Mouse (Mus musculus) embryonic stem cell, embryonic (primary cell): ENCODE measurements around the gene 4930563M21Rik.

Source experiments
- CTCF ChIA-PET, 4 experiments: fragments of 300-600 bp in 2 of 4; fragments of 350-600 bp in 2 of 4; sonication (Branson Sonifier 250); formaldehyde crosslinking; loops; one replicate each; lab custom pipeline; 2022; ENCODE audit warnings: inconsistent platforms in 2 of 4; lab: Charles Lee
- POLR2A ChIA-PET, 4 experiments: fragments of 300-600 bp in 2 of 4; fragments of 350-600 bp in 2 of 4; sonication (Branson Sonifier 250); formaldehyde crosslinking; loops; one replicate each; lab custom pipeline; 2022; ENCODE audit warnings: antibody characterized with exemption in 4 of 4, inconsistent platforms in 1 of 4; lab: Charles Lee

4930563M21Rik gene

DNA sequence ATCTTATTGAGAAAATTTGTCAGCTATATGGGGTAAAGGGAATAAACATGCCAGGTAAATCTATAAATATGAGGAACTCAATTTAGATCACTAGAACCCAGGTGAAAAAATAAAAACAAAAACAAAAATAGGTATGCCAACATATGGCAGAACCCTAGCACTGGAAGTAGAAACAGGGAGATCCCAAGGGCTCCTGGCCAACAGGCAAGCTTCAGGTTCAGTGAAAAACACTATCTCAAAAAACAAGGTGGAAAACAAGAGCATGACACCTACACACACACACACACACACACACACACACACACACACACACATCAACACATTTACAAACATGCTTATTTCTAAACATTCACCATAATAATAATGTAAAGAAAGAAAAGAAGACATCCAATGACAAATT is 93.6 kb downstream of the 4930563M21Rik start:
- ChIA-PET POLR2A (no interaction called here), CTCF (no interaction called here)
